Mouse (Mus musculus) kidney, embryonic 16.5 days (tissue): ENCODE results near the gene Capn3. TPM values are rescaled to one million over a fixed set of nuclear protein-coding genes. Genes with fewer than 3 reads are reported as not detected.
A peak's percentile ranks its signal among the peaks of the same experiment; 100 is the strongest.

ENCODE experiments used
- ATAC-seq: fragments of 200-750 bp; cut with Nextera tagmentation; 2 replicates; pipeline ENCODE4 v1.8.0; 2017; ENCODE audit warnings: moderate TSS enrichment; ENCODE audit not compliant: low FRiP score, low TSS enrichment
- H3K27ac ChIP-seq: fragments of 300-500 bp; sonication (generic); 2 replicates; pipeline ENCODE4 v1.5.1; 2014; ENCODE audit warnings: low read length
- H3K27me3 ChIP-seq: fragments of 300-500 bp; sonication (generic); 2 replicates; pipeline ENCODE4 v1.6.1; 2014; ENCODE audit warnings: low read length, control low read depth, mixed read lengths; ENCODE audit not compliant: insufficient read depth
- H3K36me3 ChIP-seq: fragments of 300-500 bp; sonication (generic); 2 replicates; pipeline ENCODE4 v1.6.1; 2014; ENCODE audit warnings: low read length, control low read depth, mixed read lengths; ENCODE audit not compliant: insufficient read depth
- H3K4me1 ChIP-seq: fragments of 300-500 bp; sonication (generic); 2 replicates; pipeline ENCODE4 v1.6.1; 2014; ENCODE audit warnings: low read length, control low read depth, mixed read lengths; ENCODE audit not compliant: insufficient read depth
- H3K4me2 ChIP-seq: fragments of 300-500 bp; sonication (generic); replicated peaks from 2 replicates; pipeline ENCODE4 v1.6.1; 2014; ENCODE audit warnings: low read depth, low read length
- H3K4me3 ChIP-seq: fragments of 300-500 bp; sonication (generic); 2 replicates; pipeline ENCODE4 v1.5.1; 2014; ENCODE audit warnings: mild to moderate bottlenecking, low read length
- H3K9ac ChIP-seq: fragments of 300-500 bp; sonication (generic); replicated peaks from 2 replicates; pipeline ENCODE4 v1.6.1; 2014; ENCODE audit warnings: low read length
- H3K9me3 ChIP-seq: fragments of 300-500 bp; sonication (generic); 2 replicates; pipeline ENCODE4 v1.6.1; 2016; ENCODE audit warnings: low read length, control low read depth
- WGBS: fragments of 180-500 bp; shearing (Covaris S2); extraction: QIAGEN DNeasy Blood & Tissue Kit; methylation state at CpG from one replicate; pipeline ENCODE4 v1.1.7; 2014; 5-methylcytosine and 5-hydroxymethylcytosine counted together
- polyA plus RNA-seq: library from polyadenylated mRNA; unstranded; fragments of >200 nt; fragmentation: Nextera tagmentation; extraction: Ambion mirVana; gene quantifications from 2 replicates; pipeline ENCODE4 v1.2.1, GENCODE M21; 2015

The Capn3 gene
- polyA plus RNA-seq, 1 experiment from 2014 or later: 1.4 TPM

DNA sequence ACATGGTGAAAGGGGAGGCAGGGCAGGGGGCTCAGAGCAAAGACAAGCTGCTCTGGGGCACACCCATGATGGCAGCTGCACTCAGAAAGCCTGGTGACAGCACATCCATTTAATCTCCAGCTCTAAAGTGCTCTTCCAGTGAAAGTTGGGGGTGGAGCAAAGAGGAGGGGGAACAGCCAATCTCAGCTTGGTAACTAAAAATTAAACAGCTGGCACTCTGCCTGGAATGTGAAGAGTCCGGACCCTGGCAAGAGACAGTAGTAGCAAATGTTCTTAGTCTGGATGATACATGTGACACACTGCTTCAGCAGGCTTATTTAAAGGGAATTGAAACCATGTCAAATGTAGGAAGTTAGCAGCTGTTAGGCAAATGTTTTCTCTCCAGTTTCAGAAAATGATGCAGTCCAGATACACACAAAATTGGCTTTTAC, 84.0 kb downstream of the Capn3 start:
- H3K4me3 ChIP-seq: no peak overlapping the region
- H3K9me3 ChIP-seq: no peaks in the 10 kb centered on the region
- H3K27ac ChIP-seq: peak overlapping the region; percentile 71
- peak; percentile 81; the same call in 1 of the 2 replicates for ATAC-seq
- WGBS: 10% methylated on average over 1 of the region's 1 CpGs
- H3K36me3 ChIP-seq: peaks cover 14% of the 10 kb centered on the region
- H3K4me2 ChIP-seq: peak overlapping the region; percentile 19; the same call in 1 of the 2 replicates
- no peaks in the 10 kb centered on the region for H3K4me1 ChIP-seq
- H3K9ac ChIP-seq: no peak overlapping the region
- H3K27me3 ChIP-seq: no peaks in the 10 kb centered on the region

DNA sequence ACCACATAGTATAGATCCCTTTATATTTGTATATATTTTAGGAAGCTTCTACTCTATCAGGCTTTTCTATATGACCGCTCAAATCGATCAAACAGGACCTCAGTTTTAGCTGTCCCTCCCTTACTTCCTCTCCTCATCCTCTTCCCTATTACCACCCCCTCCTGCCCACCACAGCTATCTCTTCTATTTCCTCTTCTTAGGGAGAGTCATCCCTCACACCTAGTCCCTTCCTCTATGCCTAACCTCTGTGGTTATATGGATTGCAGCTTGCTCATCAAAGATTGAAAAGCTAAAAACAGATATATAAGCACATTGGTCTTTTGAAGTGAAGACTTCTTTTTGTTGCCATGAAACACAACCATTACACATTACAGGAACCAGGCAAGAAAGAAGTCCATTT, 88.9 kb downstream of the Capn3 start:
- Histone ChIP-seq H3K9ac (no peak overlapping the region), H3K27me3 (no peaks in the 10 kb centered on the region), H3K9me3 (no peaks in the 10 kb centered on the region), H3K27ac (no peak overlapping the region), H3K4me1 (no peaks in the 10 kb centered on the region), H3K36me3 (peaks cover 27% of the 10 kb centered on the region), H3K4me2 (no peak overlapping the region), H3K4me3 (no peak overlapping the region)
- no peak for ATAC-seq
- WGBS: 92% methylated on average over 2 of the region's 2 CpGs

Other genes with a start within 250 kb of the Capn3 start
- 0.05 TPM in 1 of 2 replicates, not detected in the other for gene Pla2g4e, start 210.7 kb upstream of the Capn3 start, polyA plus RNA-seq
- 0.04 and 0.14 TPM in 2 replicates for gene Pla2g4d, start 166.8 kb upstream of the Capn3 start, polyA plus RNA-seq
- gene Pla2g4f, start 141.9 kb upstream of the Capn3 start, polyA plus RNA-seq: 0.07 TPM in 1 of 2 replicates, not detected in the other
- 22.7 and 26.1 TPM in 2 replicates for gene Vps39, start 102.9 kb upstream of the Capn3 start, polyA plus RNA-seq
- 11.7 and 12.9 TPM in 2 replicates for gene Ganc, start 52.1 kb upstream of the Capn3 start, polyA plus RNA-seq
- gene Tmem87a, start 51.9 kb upstream of the Capn3 start, polyA plus RNA-seq: 6.4 and 9.6 TPM in 2 replicates
- gene Zfp106, start 107.8 kb downstream of the Capn3 start, polyA plus RNA-seq: 45.5 and 50.7 TPM in 2 replicates
- gene Snap23, start 111.7 kb downstream of the Capn3 start, polyA plus RNA-seq: 55.2 and 57.4 TPM in 2 replicates
- 21.1 and 25.1 TPM in 2 replicates for gene Haus2, start 153.4 kb downstream of the Capn3 start, polyA plus RNA-seq
- 23.1 and 24.8 TPM in 2 replicates for gene Lrrc57, start 153.5 kb downstream of the Capn3 start, polyA plus RNA-seq
- 4.5 and 5.0 TPM in 2 replicates for gene Stard9, start 173.1 kb downstream of the Capn3 start, polyA plus RNA-seq